Mouse (Mus musculus): ENCODE data around the gene Gm49373.
A peak's percentile ranks its signal among the peaks of the same experiment; 100 is the strongest.

The Gm49373 gene

DNA sequence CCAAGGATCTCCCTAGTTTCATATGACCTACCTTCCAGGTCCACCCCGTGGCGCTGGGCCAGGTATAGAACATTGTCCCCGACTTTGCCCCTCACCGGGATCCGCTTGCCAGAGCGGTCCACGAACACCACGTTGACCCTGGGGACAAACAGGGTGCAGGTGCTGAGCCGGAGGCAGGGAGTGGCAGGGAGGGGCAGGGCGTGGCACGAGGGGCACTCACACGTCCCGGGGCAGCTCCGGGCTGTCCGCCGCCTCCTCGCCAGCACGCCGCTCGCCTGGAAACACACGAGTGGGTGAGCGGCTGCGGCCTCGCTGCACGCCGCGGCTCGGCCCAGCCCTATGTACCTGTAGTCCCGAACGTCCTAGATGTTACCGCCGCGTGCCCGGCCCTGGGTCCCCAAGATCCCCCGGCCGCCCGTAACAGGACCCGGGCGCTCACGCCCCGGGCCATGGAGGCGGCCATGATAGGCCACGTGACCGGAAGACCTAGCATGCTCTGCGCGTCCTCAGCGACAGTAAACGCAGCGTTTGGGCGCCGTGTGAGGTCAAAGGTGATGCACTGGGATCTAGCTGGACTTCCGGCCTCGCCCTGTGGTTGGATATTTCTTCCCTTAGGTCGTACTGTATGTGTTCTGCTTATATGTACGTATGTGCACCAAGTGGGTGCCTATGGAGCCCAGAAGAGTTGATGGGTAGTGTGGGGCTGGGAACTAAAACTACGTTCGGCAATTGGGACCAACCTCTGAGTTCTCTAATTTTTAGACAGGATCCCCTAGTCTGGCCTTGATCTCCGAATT lies at the start of gene Gm49373, which contains the start of gene Fdx1l:
Gm49373 (minus strand) TSS at position 53 of the 797 bp plus-strand sequence.
Fdx1l (minus strand) TSS at position 571 of the 797 bp plus-strand sequence.
- peak; percentile 92 for DNase-seq (ENCODE audit: low spot score)

- no peak for DNase-seq (ENCODE audit: low spot score)
Measured at GRCm38 (mm10) chr9:21121483-21121882, 48.6 kb upstream of the Gm49373 start.

GRCm38 (mm10) chr9:21117073-21117472 lies 44.2 kb upstream of the Gm49373 start:
- no peak for DNase-seq (ENCODE audit: low spot score)

DNA sequence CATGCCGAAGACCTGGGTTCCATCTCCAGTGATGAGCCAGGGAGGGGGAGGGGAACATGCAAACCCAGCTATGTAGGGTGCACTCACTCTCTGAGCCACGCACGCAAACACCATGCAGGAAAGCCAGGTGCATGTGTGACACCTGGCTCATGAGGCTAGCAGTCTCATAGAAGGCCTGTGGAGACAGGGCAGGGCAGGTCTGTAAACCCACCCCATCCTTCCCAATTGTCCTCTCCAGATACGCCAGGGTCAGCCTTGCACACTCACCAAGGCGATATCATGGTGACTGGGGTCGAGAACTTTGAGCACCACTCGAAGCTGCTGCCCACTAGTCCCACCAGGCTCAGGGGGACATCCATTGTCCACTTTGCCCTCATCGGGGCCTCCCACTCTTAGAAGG lies 42.2 kb upstream of the Gm49373 start:
- no peak for DNase-seq (ENCODE audit: low spot score)

- no peak for DNase-seq (ENCODE audit: low spot score)
Measured at GRCm38 (mm10) chr9:21114190-21114589, 41.3 kb upstream of the Gm49373 start.

DNA sequence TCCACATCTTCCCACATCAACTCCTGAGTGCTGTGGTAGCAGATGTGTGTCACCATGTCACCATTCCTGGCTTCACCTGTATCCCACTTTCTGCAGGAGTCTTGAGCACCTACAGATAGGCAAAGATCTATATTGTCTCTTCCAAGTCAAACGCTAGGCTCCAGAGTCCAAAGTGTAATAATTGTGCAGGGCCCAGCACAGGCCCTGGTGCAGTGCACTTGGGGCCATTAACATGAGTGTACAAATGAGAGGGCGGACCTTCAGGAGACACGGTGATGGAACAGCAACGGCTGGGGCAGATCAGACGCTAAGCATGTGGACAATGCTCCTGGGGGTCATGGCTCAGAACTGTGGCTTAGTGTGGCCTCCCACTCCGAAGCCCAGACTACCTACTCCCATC lies 40.9 kb upstream of the Gm49373 start:
- no peak for DNase-seq (ENCODE audit: low spot score)

- DNase-seq (ENCODE audit: low spot score) = no peak
Measured at GRCm38 (mm10) chr9:21107607-21108237, 34.8 kb upstream of the Gm49373 start.

- DNase-seq (ENCODE audit: low spot score) = no peak
Measured at GRCm38 (mm10) chr9:21105760-21106564, 33.1 kb upstream of the Gm49373 start.

DNA sequence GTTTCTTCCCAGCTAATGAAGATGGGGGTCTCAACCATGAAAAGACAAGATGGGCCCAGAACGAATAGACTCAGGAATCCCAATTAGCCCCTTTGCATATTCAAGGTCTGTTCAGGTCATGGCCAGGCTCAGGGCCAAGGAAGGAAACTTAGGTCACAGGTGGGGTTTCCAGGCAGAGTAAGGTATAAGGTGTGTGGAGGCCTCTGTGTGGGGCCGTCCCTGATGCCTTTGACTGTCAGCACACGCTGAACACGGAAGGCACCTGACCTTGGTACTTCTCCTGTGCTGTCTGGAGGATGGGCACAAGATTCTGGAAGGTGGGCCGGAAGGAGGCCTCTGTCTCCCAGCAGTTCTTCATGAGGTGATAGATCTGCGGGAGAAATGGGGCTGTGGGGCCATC lies 31.9 kb upstream of the Gm49373 start:
- DNase-seq (ENCODE audit: low spot score) = no peak

DNA sequence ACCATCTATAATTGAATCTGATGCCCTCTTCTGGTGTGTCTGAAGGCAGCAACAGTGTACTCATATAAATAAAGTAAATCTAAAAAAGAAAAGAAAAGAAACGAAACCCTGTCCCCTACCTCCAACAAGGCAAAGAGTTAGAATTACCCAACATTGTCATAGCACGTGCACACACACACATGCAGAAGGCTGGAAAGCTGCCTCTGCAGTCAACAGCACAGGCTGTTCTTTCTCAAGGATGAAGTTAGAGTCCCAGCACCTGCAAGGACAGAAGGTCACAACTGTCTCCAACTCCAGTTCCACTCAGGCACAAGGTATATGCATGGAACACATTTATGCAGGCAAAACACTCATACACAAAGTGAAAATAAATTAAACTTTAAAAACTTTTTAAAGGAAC lies 29.2 kb upstream of the Gm49373 start:
- DNase-seq (ENCODE audit: low spot score) = no peak

GRCm38 (mm10) chr9:21100447-21101161 lies 27.7 kb upstream of the Gm49373 start:
- DNase-seq (ENCODE audit: low spot score) = no peak

GRCm38 (mm10) chr9:21097793-21098192 lies 24.9 kb upstream of the Gm49373 start:
- no peak for DNase-seq (ENCODE audit: low spot score)

DNA sequence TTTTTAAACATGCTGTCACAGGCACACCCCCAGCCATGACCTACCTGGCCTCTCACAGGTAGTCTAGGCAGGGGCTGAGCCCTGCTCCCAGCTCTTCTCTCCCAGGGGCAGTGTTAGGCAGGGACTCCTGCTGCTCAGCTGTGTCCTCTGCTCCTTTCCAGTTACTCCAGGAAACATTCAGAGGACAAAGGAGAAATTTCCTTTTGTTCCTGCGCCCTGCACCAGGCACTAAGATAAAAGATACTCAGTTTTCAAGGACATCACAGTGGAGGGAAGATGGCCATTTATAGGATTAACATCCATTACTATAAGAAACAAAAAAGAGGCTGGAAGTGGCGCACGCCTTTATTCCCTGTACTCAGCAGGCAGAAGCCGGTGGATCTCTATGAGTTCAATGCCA lies 23.1 kb upstream of the Gm49373 start:
- no peak for DNase-seq (ENCODE audit: low spot score)

DNA sequence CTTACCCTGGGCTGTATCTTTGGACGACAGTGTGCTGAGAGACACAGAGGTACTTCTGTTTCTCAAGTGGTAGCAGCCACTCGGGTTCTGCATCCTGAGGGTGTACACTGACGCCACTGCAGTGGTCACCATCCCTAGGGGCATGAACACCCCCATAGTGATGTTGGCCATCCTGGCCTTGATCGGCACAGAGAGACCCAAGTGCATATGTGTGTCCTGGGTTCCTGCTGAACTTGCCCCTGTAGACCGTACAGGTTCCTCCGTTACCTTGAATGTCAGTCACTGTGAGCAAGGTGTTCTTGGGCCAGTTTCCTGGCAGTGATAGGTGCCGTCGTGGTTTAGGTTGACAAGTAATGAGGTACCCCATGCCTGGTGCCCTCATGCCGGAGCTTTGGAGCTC lies 20.5 kb upstream of the Gm49373 start:
- no peak for DNase-seq (ENCODE audit: low spot score)

- DNase-seq (ENCODE audit: low spot score) = peak; percentile 98
Measured at GRCm38 (mm10) chr9:21091707-21092320, 18.9 kb upstream of the Gm49373 start, which contains the start of the genes Gm38431 and Raver1. Gene Gm38431 (minus strand): TSS chr9:21091997. Gene Raver1 (minus strand): TSS chr9:21092008.

- DNase-seq (ENCODE audit: low spot score) = no peak
Measured at GRCm38 (mm10) chr9:21090972-21091706, 18.2 kb upstream of the Gm49373 start.

DNA sequence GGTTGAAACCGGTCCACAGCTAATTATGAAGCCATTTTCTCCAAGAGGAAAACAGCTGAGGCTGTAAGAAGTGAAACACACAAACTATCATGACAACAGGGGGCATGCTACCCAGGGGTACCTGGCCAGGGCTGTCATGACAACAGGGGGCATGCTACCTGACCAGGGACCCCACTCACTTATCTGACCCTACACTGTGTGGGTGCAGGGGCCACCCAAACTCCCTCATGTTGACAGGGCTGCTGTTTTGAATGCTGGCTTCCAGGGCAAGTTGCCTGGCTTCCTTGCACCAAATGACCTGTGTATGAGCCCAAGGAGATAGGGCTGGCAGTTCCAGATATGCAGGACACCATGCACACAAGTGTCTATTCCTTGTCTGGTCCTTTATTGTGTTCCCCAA lies 17.6 kb upstream of the Gm49373 start:
- no peak for DNase-seq (ENCODE audit: low spot score)

GRCm38 (mm10) chr9:21083324-21083723 lies 10.4 kb upstream of the Gm49373 start:
- no peak for DNase-seq (ENCODE audit: low spot score)

GRCm38 (mm10) chr9:21081127-21081526 lies 8.2 kb upstream of the Gm49373 start:
- no peak for DNase-seq (ENCODE audit: low spot score)

DNA sequence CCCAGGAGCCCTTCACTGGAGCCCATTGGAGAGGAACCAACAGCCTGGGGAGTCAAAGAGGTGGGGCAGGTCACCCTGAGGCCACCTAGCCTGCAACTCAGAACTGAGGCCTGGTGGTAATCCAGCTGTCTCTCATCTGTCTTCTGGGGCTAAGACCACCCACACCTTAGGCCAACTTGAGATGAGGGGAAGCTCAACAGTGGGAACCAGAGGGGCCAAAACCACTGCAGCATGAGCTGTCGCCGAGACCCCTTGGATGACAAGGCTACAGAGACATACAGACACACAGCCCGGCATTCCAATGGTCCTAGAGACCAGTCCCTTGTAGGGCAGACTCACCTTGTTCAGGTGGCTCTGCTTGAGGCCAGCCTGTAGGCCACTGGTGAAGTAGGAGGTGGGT lies 2.7 kb upstream of the Gm49373 start:
- no peak for DNase-seq (ENCODE audit: low spot score)

DNA sequence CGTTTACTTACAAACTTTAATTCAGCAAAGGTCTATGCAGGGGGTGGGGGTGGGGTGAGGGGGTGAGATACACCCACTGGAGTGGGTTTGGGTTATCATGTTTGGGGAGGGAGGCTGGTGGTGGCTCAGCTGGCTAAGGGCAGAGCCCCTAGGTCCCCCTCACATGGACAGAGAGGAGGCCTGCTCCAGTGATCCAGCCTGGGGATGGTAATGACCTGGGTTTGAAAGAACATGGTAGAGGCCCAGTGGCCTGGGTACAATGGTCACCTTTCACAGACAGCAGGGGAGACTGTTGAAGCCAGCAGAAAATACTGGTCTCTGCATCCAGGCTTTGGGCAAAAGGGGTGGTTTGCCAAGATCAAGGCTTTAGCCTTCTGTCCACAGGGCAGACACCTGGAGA lies 1.3 kb upstream of the Gm49373 start:
- no peak for DNase-seq (ENCODE audit: low spot score)
